Mouse (Mus musculus): Measurements from ENCODE around the gene Ryr1. TPM values are rescaled to one million over a fixed set of nuclear protein-coding genes. Genes with fewer than 3 reads are reported as not detected.

Ryr1 gene
- polyA plus RNA-seq, 1 experiment from 2014 or later, result 0.31 TPM

DNA sequence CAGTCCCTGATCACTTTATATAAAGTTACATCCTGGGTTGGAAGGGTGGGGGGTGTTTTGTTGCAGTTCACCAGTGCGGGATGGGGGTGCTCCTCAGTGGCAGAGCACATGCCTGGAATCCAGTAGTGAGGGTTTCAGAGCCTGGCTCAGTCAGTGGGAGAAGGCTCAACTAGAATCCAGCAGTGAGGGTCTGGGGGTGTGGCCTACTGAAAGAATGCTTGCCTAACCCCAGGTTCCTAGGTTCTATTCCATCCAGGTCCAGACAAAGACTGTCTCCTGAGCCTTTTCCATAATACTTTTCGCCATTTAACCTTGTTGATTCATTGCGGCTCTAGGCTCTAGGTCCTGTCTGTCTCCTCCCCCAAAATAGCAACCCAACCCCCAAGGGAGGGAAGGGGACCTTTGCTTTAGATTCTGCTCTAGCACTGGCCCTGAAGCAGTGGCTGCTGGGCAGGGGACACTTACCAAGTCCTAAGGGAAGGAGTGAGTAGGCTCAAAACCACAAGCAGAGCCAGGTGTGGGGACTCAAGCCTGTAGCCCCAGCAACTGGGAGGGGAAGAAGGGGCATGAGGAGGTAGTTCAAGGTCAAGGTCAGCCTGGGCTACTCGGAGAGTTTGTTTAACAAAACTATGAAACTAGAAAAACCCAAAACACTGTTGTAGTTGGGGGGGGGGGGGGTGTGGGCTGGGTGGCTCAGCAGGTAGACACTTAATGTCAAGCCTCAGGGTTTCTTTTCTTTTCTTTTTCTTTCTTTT, 158.1 kb downstream of the Ryr1 start:
- 59% methylated on average over 4 of the region's 4 CpGs for WGBS
- no peaks in the 10 kb centered on the region for H3K27me3 ChIP-seq (replicated peaks)
- H3K36me3 ChIP-seq, result peaks cover 21% of the 10 kb centered on the region
- no peak overlapping the region for H3K27ac ChIP-seq (replicated peaks)
- peaks cover 31% of the 10 kb centered on the region for H3K4me1 ChIP-seq
- H3K4me2 ChIP-seq, result no peak overlapping the region
- no peak overlapping the region for H3K4me3 ChIP-seq
- H3K9ac ChIP-seq, result peak overlapping the region; percentile 28
- ATAC-seq (ENCODE audit: extremely low read depth, insufficient number of reproducible peaks, low FRiP score, low TSS enrichment), result no peak
- H3K9me3 ChIP-seq, result no peaks in the 10 kb centered on the region

GRCm38 (mm10) chr7:28966181-28966580, 158.8 kb downstream of the Ryr1 start:
- Histone ChIP-seq H3K4me1 (peaks cover 24% of the 10 kb centered on the region), H3K4me2 (no peak overlapping the region), H3K9me3 (no peaks in the 10 kb centered on the region), H3K4me3 (no peak overlapping the region), H3K9ac (peak overlapping the region; percentile 28; the same call in 1 of the 2 replicates), H3K27ac (replicated peaks) (no peak overlapping the region), H3K27me3 (replicated peaks) (no peaks in the 10 kb centered on the region), H3K36me3 (peaks cover 14% of the 10 kb centered on the region)
- 77% methylated on average over 4 of the region's 5 CpGs for WGBS
- no peak for ATAC-seq (ENCODE audit: extremely low read depth, insufficient number of reproducible peaks, low FRiP score, low TSS enrichment)

GRCm38 (mm10) chr7:28965346-28965840, 159.6 kb downstream of the Ryr1 start:
- ATAC-seq (ENCODE audit: extremely low read depth, insufficient number of reproducible peaks, low FRiP score, low TSS enrichment), result no peak

DNA sequence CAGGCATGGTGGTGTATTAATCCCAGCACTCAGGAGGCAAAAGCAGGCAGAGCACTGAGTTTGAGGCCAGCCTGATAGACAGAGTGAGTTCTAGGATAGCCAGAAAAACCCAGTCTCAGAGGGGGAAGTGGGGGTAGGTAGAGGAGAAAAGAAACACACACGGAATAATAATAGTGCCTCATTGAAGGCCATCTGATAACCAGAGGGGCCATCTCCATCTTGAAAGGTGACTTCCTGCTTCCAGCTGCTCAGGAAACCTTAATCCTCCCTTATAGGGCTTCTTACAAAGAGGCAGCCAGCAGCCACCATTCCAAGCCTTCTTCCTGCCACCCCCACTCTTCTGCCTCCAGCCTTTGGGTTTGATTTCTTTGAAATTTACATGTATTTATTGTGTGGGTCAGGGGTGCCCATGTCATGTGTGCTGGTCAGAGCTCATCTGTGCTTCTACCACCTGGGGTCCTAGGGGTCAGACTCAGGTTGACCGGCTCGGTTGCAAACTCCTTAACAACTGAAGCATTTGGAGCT, 161.5 kb downstream of the Ryr1 start:
- Histone ChIP-seq H3K36me3 (no peaks in the 10 kb centered on the region), H3K4me2 (no peak overlapping the region), H3K4me3 (no peak overlapping the region), H3K27ac (replicated peaks) (peak overlapping the region; percentile 79; the same call in 1 of the 2 replicates), H3K4me1 (peaks cover 41% of the 10 kb centered on the region), H3K9ac (no peak overlapping the region), H3K9me3 (no peaks in the 10 kb centered on the region), H3K27me3 (replicated peaks) (no peaks in the 10 kb centered on the region)
- 69% methylated on average over 3 of the region's 3 CpGs for WGBS
- ATAC-seq (ENCODE audit: extremely low read depth, insufficient number of reproducible peaks, low FRiP score, low TSS enrichment), result no peak

More at GRCm38 (mm10) chr7:28965346-28965840, 159.6 kb downstream of the Ryr1 start:
- H3K9me3 ChIP-seq, result no peaks in the 10 kb centered on the region
- no peak overlapping the region for H3K27ac ChIP-seq (replicated peaks)
- peaks cover 29% of the 10 kb centered on the region for H3K4me1 ChIP-seq
- no peak overlapping the region for H3K9ac ChIP-seq
- 70% methylated on average over 5 of the region's 5 CpGs for WGBS
- H3K4me3 ChIP-seq, result no peak overlapping the region
- H3K27me3 ChIP-seq (replicated peaks), result no peaks in the 10 kb centered on the region
- H3K36me3 ChIP-seq, result peaks cover 6% of the 10 kb centered on the region; the same call in 1 of the 2 replicates
- no peak overlapping the region for H3K4me2 ChIP-seq

GRCm38 (mm10) chr7:28961927-28962670, 162.9 kb downstream of the Ryr1 start, which contains the start of gene Actn4:
TSS of gene Actn4 (minus strand) at chr7:28962340.
- peak within 1 kb of the TSS; percentile 96 for H3K9ac ChIP-seq
- H3K4me3 ChIP-seq, result peak within 1 kb of the TSS; percentile 85
- ATAC-seq (ENCODE audit: extremely low read depth, insufficient number of reproducible peaks, low FRiP score, low TSS enrichment), result peak; percentile 87
- H3K4me1 ChIP-seq, result peaks cover 55% of the 10 kb centered on the region
- peak within 1 kb of the TSS; percentile 96 for H3K4me2 ChIP-seq
- no peaks in the 10 kb centered on the region for H3K27me3 ChIP-seq (replicated peaks)
- peak within 1 kb of the TSS; percentile 99 for H3K27ac ChIP-seq (replicated peaks)
- no peaks in the 10 kb centered on the region for H3K36me3 ChIP-seq
- WGBS, result under 1% methylated on average over 72 of the region's 76 CpGs
- H3K9me3 ChIP-seq, result no peaks in the 10 kb centered on the region

GRCm38 (mm10) chr7:28961584-28961926, 163.4 kb downstream of the Ryr1 start:
- Histone ChIP-seq H3K9ac (peak overlapping the region; percentile 96), H3K36me3 (peaks cover 5% of the 10 kb centered on the region; the same call in 1 of the 2 replicates), H3K4me3 (peak overlapping the region; percentile 85), H3K27me3 (replicated peaks) (no peaks in the 10 kb centered on the region), H3K4me1 (peaks cover 56% of the 10 kb centered on the region), H3K27ac (replicated peaks) (peak overlapping the region; percentile 99), H3K4me2 (peak overlapping the region; percentile 96), H3K9me3 (no peaks in the 10 kb centered on the region)
- WGBS, result under 1% methylated on average over 7 of the region's 7 CpGs
- ATAC-seq (ENCODE audit: extremely low read depth, insufficient number of reproducible peaks, low FRiP score, low TSS enrichment), result no peak

DNA sequence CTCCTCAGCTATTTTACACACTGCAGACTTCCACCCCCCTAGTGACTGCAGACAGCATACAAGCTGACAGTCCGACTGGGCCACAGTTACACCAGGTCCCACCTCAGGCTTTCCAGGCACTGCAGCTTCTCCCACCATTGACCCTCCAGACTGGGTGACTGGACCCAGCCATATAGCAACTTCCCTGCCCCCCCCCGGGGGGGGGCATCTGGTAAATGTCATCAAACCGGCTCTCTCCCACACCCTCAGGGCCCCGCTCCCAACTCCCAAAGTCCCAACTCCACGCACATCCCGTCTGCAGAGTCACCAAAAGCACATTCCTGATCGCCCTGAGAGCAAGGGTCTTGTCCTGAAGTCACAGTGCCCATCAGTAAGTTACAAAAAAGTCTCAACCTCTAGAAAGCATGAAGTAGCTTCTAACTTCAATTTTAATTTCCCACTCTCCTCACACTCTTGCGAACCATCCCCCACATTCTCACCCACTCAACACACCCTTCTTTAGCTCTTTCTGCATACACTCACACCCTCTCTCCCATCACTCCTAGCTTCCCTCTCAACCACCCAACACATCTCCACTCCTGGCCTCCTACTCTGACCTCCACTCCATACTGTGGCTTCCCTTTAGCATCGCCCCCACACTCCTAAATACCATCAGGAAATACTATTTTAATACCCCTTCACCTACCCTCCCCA, 164.5 kb downstream of the Ryr1 start:
- H3K27me3 ChIP-seq (replicated peaks), result no peaks in the 10 kb centered on the region
- peak overlapping the region; percentile 85 for H3K4me3 ChIP-seq
- 8% methylated on average over 9 of the region's 9 CpGs for WGBS
- no peak for ATAC-seq (ENCODE audit: extremely low read depth, insufficient number of reproducible peaks, low FRiP score, low TSS enrichment)
- H3K9ac ChIP-seq, result peak overlapping the region; percentile 96
- H3K27ac ChIP-seq (replicated peaks), result peak overlapping the region; percentile 99
- peaks cover 67% of the 10 kb centered on the region for H3K4me1 ChIP-seq
- peaks cover 11% of the 10 kb centered on the region; the same call in 1 of the 2 replicates for H3K36me3 ChIP-seq
- H3K9me3 ChIP-seq, result no peaks in the 10 kb centered on the region
- H3K4me2 ChIP-seq, result peak overlapping the region; percentile 96

DNA sequence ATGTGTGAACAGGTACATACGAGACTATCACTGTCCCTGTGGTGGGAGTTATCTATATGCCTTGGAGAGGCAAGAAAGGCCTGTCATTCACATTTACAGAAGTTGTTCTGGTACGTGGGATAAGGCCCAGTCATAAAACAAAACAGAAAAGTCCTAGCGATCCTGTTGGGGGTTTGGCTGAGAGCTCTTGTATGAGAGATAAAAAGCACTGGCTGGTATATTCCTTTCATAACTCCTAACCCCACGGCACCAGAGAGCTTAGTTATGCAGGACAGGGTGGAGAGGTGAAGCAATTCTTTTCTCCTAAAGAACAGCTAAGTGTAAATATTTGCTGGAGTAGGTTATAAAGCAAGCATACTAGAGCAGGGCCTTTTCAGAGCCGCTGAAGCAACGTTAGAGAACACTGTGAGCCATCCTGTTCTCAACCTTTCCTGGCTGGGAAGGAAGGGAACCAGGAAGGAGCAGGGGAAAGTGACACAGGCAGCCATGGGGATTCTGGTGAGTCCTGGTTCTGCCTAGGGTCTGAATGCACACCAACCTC, 165.4 kb downstream of the Ryr1 start:
- ATAC-seq (ENCODE audit: extremely low read depth, insufficient number of reproducible peaks, low FRiP score, low TSS enrichment), result no peak
- Histone ChIP-seq H3K9ac (peak overlapping the region; percentile 96), H3K27ac (replicated peaks) (peak overlapping the region; percentile 99), H3K9me3 (no peaks in the 10 kb centered on the region), H3K4me1 (peaks cover 76% of the 10 kb centered on the region), H3K27me3 (replicated peaks) (no peaks in the 10 kb centered on the region), H3K36me3 (peaks cover 14% of the 10 kb centered on the region), H3K4me2 (peak overlapping the region; percentile 96), H3K4me3 (peak overlapping the region; percentile 85)
- 9% methylated on average over 6 of the region's 6 CpGs for WGBS

GRCm38 (mm10) chr7:28958770-28959169, 166.2 kb downstream of the Ryr1 start:
- H3K9me3 ChIP-seq, result no peaks in the 10 kb centered on the region
- no peak for ATAC-seq (ENCODE audit: extremely low read depth, insufficient number of reproducible peaks, low FRiP score, low TSS enrichment)
- H3K9ac ChIP-seq, result peak overlapping the region; percentile 96
- no peaks in the 10 kb centered on the region for H3K27me3 ChIP-seq (replicated peaks)
- peak overlapping the region; percentile 99 for H3K27ac ChIP-seq (replicated peaks)
- WGBS, result 33% methylated on average over 1 of the region's 1 CpGs
- peak overlapping the region; percentile 96 for H3K4me2 ChIP-seq
- H3K36me3 ChIP-seq, result peaks cover 21% of the 10 kb centered on the region
- H3K4me1 ChIP-seq, result peaks cover 84% of the 10 kb centered on the region
- H3K4me3 ChIP-seq, result peak overlapping the region; percentile 85

DNA sequence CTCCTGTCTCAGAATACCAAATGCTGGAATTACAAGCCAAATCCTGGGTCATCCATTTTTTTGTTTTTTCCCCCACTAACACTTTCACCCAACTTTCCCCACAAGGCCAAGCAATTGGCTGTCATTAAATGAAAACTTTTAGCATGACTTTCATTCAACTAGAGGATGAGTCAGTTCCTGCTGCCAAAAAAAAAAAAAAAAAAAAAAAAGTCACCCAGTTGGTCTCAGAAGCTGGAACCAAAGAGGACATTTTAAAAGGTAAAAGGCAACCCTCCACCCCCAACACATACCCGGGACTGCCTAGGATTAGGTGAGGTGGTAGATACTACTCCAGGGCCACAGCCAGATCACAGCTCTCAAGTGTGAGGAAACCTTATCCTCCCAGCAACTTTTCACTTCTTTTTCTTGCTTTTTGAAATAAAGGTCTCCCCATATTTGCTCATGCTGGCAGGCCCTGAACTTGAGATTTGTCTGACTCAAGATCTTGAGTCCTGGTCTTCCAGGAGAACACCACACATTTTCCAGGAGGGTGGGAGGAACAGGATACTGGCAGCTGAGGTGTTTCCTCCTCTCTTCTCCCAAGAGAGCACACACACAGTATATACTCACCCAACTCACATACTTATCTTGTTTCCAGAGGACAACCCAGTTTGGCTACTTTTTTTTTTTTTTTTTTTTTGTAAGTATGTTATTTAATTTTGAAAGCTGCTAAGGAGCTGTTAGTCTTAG, 166.8 kb downstream of the Ryr1 start:
- Histone ChIP-seq H3K27ac (replicated peaks) (peak overlapping the region; percentile 99), H3K9ac (peak overlapping the region; percentile 96), H3K4me2 (peak overlapping the region; percentile 96), H3K36me3 (peaks cover 21% of the 10 kb centered on the region), H3K9me3 (no peaks in the 10 kb centered on the region), H3K27me3 (replicated peaks) (no peaks in the 10 kb centered on the region), H3K4me3 (peak overlapping the region; percentile 85), H3K4me1 (peaks cover 86% of the 10 kb centered on the region)
- no peak for ATAC-seq (ENCODE audit: extremely low read depth, insufficient number of reproducible peaks, low FRiP score, low TSS enrichment)
- whole genome bisulfite sequencing, result 42% methylated on average over 1 of the region's 1 CpGs
